In genomic region chr15:76987542-76988094, GRCm38 (mm10) we compare ENCODE assay signal across 8 mouse cellular contexts. TPM values are rescaled to one million over a fixed set of nuclear protein-coding genes. Genes with fewer than 3 reads are reported as not detected.
DNase-seq lines count a peak whose midpoint lies in the region; ATAC-seq and TF ChIP-seq lines count a peak whose summit lies in the region.

No protein-coding gene starts in this region.

- TF ChIP-seq CTCF in lung, adult 2 months (IDR thresholded peaks at IDR 0.05; ENCODE audit: insufficient read depth, low read length): no peak

- DNase-seq in lung, adult 2 months: peak; percentile 16
- DNase-seq in lung, postnatal 4 days: no peak
- DNase-seq in embryo, embryonic 9.5 days (ENCODE audit: extremely low spot score): peak; percentile 49
- no peak for DNase-seq in gastrocnemius, adult 18-20 months (ENCODE audit: low spot score)

- no peak for TF ChIP-seq POLR2A in lung, adult 2 months (IDR thresholded peaks at IDR 0.05; ENCODE audit: borderline replicate concordance, extremely low read depth, low read depth, low read length)

- H3K9me3 ChIP-seq in hindbrain, embryonic 15.5 days: no peaks in the 10 kb centered on the region
- no peaks in the 10 kb centered on the region for H3K9me3 ChIP-seq in limb, embryonic 13.5 days
- no peaks in the 10 kb centered on the region for H3K9me3 ChIP-seq in neural tube, embryonic 12.5 days

- H3K4me3 ChIP-seq in lung, adult 2 months (replicated peaks; ENCODE audit: extremely low read depth, low read depth, low read length): peak overlapping the region; percentile 60
- H3K4me3 ChIP-seq in hindbrain, embryonic 15.5 days: peak overlapping the region; percentile 37
- H3K4me3 ChIP-seq in limb, embryonic 13.5 days: peak overlapping the region; percentile 47
- peak overlapping the region; percentile 35 for H3K4me3 ChIP-seq in neural tube, embryonic 12.5 days

- WGBS in lung, adult 2 months: 14% methylated on average over 21 of the region's 21 CpGs
- 3% methylated on average over 21 of the region's 21 CpGs for WGBS in hindbrain, embryonic 15.5 days
- WGBS in limb, embryonic 13.5 days: 7% methylated on average over 21 of the region's 21 CpGs
- 4% methylated on average over 21 of the region's 21 CpGs for WGBS in neural tube, embryonic 12.5 days

- H3K9ac ChIP-seq in hindbrain, embryonic 15.5 days: peak overlapping the region; percentile 43
- peak overlapping the region; percentile 53 for H3K9ac ChIP-seq in limb, embryonic 13.5 days
- peak overlapping the region; percentile 47 for H3K9ac ChIP-seq in neural tube, embryonic 12.5 days

- peak overlapping the region; percentile 60 for H3K4me2 ChIP-seq in hindbrain, embryonic 15.5 days
- peak overlapping the region; percentile 70 for H3K4me2 ChIP-seq in limb, embryonic 13.5 days (replicated peaks)
- peak overlapping the region; percentile 65 for H3K4me2 ChIP-seq in neural tube, embryonic 12.5 days (replicated peaks)

- H3K36me3 ChIP-seq in hindbrain, embryonic 15.5 days: no peaks in the 10 kb centered on the region
- no peaks in the 10 kb centered on the region for H3K36me3 ChIP-seq in limb, embryonic 13.5 days
- H3K36me3 ChIP-seq in neural tube, embryonic 12.5 days: no peaks in the 10 kb centered on the region

- peak overlapping the region; percentile 78 for H3K27ac ChIP-seq in hindbrain, embryonic 15.5 days (replicated peaks)
- no peak overlapping the region for H3K27ac ChIP-seq in limb, embryonic 13.5 days
- no peak overlapping the region for H3K27ac ChIP-seq in neural tube, embryonic 12.5 days

- peak; percentile 96 for ATAC-seq in hindbrain, embryonic 15.5 days (ENCODE audit: low FRiP score, low read depth)
- ATAC-seq in limb, embryonic 13.5 days (ENCODE audit: low FRiP score, low read depth): peak; percentile 71; the same call in 1 of the 2 replicates
- ATAC-seq in neural tube, embryonic 12.5 days (ENCODE audit: low FRiP score, low read depth): peak; percentile 91
- no peak for ATAC-seq in activated CD4-positive, CD25-positive, alpha-beta regulatory T cell, adult 4 months

- H3K4me1 ChIP-seq in lung, adult 2 months (ENCODE audit: control insufficient read depth, insufficient read depth, low read length): no peaks in the 10 kb centered on the region
- peaks cover 20% of the 10 kb centered on the region for H3K4me1 ChIP-seq in hindbrain, embryonic 15.5 days (replicated peaks)
- H3K4me1 ChIP-seq in limb, embryonic 13.5 days: 0 out of 2 replicates have a peak, but pooled peaks cover 11% of the 10 kb centered on the region
- peaks cover 12% of the 10 kb centered on the region; the same call in 1 of the 2 replicates for H3K4me1 ChIP-seq in neural tube, embryonic 12.5 days

- no peaks in the 10 kb centered on the region for H3K27me3 ChIP-seq in hindbrain, embryonic 15.5 days
- H3K27me3 ChIP-seq in limb, embryonic 13.5 days: peaks cover 23% of the 10 kb centered on the region
- H3K27me3 ChIP-seq in neural tube, embryonic 12.5 days (replicated peaks): no peaks in the 10 kb centered on the region

RNA-seq across cellular contexts. Expression of gene 1110038F14Rik, which starts 39.3 kb away (rescaled TPM):
- polyA plus RNA-seq in lung, adult 2 months (2012; rRNA removed): 21.8 and 21.9 TPM in 2 replicates
- polyA plus RNA-seq in hindbrain, embryonic 15.5 days (2015; fragmentation: Nextera tagmentation; extraction: Ambion mirVana): 40.8 and 43.5 TPM in 2 replicates
- polyA plus RNA-seq in limb, embryonic 13.5 days (2015; fragmentation: Nextera tagmentation; extraction: Ambion mirVana): 93.2 and 98.0 TPM in 2 replicates
- 71.0 and 72.5 TPM in 2 replicates for polyA plus RNA-seq in neural tube, embryonic 12.5 days (2016; fragmentation: Nextera tagmentation; extraction: Ambion mirVana)
- total RNA-seq in gastrocnemius, adult 18-20 months (2021): 10 to 100 TPM; 18.6 to 19.0 TPM
- 10 to 100 TPM; 57.2 to 72.4 TPM for polyA plus RNA-seq in activated CD4-positive, CD25-positive, alpha-beta regulatory T cell, adult 4 months (2017; shearing (Covaris generic))

RNA-seq across cellular contexts. Expression of gene Apol6, which starts 56.9 kb away (rescaled TPM):
- polyA plus RNA-seq in lung, adult 2 months (2012; rRNA removed): 5.3 and 7.5 TPM in 2 replicates
- not detected in 2 replicates for polyA plus RNA-seq in hindbrain, embryonic 15.5 days (2015; fragmentation: Nextera tagmentation; extraction: Ambion mirVana)
- 0.10 TPM in 1 of 2 replicates, not detected in the other for polyA plus RNA-seq in limb, embryonic 13.5 days (2015; fragmentation: Nextera tagmentation; extraction: Ambion mirVana)
- polyA plus RNA-seq in neural tube, embryonic 12.5 days (2016; fragmentation: Nextera tagmentation; extraction: Ambion mirVana): not detected in 2 replicates
- total RNA-seq in gastrocnemius, adult 18-20 months (2021): 10 to 100 TPM; 47.5 to 80.8 TPM
- polyA plus RNA-seq in activated CD4-positive, CD25-positive, alpha-beta regulatory T cell, adult 4 months (2017; shearing (Covaris generic)): not detected

Comparison
In these comparisons a context has a peak if more than half of its experiments do, and no peak if none do; other contexts are left out.
1. DNase-seq: peak in lung, adult 2 months (single experiment) and embryo, embryonic 9.5 days (single experiment); none in lung, postnatal 4 days (0 of 2) and gastrocnemius, adult 18-20 months (single experiment).
2. Peak in every context shown above with its lines, with median percentiles within 50 percentile points of each other: H3K4me3 ChIP-seq, H3K4me2 ChIP-seq and H3K9ac ChIP-seq.